Mouse (Mus musculus): ENCODE data around the gene Dgkd. TPM values are rescaled to one million over a fixed set of nuclear protein-coding genes. Genes with fewer than 3 reads are reported as not detected.

The Dgkd gene
- polyA plus RNA-seq, 1 experiment from 2014 or later, result 22.6 TPM

DNA sequence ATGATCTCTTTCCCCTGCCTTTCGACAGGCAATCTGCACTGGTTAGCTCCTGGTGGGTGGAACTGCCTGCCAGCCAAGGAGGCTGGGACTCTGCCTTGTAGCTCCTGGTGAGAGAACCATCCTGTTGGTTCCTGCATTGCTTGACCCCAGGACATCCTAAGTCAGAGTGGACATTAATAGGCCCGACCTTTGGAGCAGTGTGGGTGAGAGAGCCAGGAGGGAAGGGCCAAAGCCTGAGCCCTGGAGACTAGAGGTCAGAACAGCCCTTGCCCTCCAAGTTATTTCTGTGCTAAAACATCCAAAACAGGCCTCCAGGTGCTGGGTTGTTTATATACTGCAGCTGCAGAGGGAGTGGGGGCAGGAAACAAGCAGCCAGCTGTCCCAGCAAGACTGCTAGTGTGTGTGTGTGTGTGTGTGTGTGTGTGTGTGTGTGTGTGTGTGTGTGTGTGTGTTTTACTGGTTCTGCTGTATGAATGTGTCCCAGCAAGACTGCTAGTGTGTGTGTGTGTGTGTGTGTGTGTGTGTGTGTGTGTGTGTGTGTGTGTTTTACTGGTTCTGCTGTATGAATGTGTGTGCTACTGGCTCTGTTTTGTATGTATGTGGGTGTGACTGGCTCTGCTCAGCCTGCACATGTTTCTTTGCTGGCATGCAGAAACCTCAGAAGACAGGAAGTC, 6.1 kb upstream of the Dgkd start:
- ATAC-seq (replicated peaks; ENCODE audit: extremely low read depth, insufficient read depth, low FRiP score), result peak; percentile 71
- Histone ChIP-seq H3K27me3 (ENCODE audit: control insufficient read depth, insufficient read depth, low read length) (no peaks in the 10 kb centered on the region), H3K4me3 (ENCODE audit: low read length) (no peak overlapping the region), H3K36me3 (ENCODE audit: control insufficient read depth, insufficient read depth) (no peaks in the 10 kb centered on the region), H3K4me2 (ENCODE audit: low read depth, low read length) (no peak overlapping the region), H3K9ac (ENCODE audit: low read length) (no peak overlapping the region), H3K4me1 (ENCODE audit: control insufficient read depth, insufficient read depth, low read length) (peaks cover 10% of the 10 kb centered on the region), H3K27ac (ENCODE audit: low read length) (peak overlapping the region; percentile 6; the same call in 1 of the 2 replicates), H3K9me3 (replicated peaks; ENCODE audit: control insufficient read depth, low read length) (no peaks in the 10 kb centered on the region)
- 28% methylated on average over 2 of the region's 2 CpGs for WGBS

- Histone ChIP-seq H3K27ac (ENCODE audit: low read length) (no peak overlapping the region), H3K4me2 (ENCODE audit: low read depth, low read length) (no peak overlapping the region), H3K9me3 (replicated peaks; ENCODE audit: control insufficient read depth, low read length) (no peaks in the 10 kb centered on the region), H3K9ac (ENCODE audit: low read length) (no peak overlapping the region), H3K4me3 (ENCODE audit: low read length) (no peak overlapping the region), H3K27me3 (ENCODE audit: control insufficient read depth, insufficient read depth, low read length) (no peaks in the 10 kb centered on the region), H3K4me1 (ENCODE audit: control insufficient read depth, insufficient read depth, low read length) (peaks cover 13% of the 10 kb centered on the region), H3K36me3 (ENCODE audit: control insufficient read depth, insufficient read depth) (no peaks in the 10 kb centered on the region)
- no peak for ATAC-seq (replicated peaks; ENCODE audit: extremely low read depth, insufficient read depth, low FRiP score)
- WGBS, result 21% methylated on average over 4 of the region's 4 CpGs
Measured at GRCm38 (mm10) chr1:87847475-87848168, 5.5 kb upstream of the Dgkd start.

DNA sequence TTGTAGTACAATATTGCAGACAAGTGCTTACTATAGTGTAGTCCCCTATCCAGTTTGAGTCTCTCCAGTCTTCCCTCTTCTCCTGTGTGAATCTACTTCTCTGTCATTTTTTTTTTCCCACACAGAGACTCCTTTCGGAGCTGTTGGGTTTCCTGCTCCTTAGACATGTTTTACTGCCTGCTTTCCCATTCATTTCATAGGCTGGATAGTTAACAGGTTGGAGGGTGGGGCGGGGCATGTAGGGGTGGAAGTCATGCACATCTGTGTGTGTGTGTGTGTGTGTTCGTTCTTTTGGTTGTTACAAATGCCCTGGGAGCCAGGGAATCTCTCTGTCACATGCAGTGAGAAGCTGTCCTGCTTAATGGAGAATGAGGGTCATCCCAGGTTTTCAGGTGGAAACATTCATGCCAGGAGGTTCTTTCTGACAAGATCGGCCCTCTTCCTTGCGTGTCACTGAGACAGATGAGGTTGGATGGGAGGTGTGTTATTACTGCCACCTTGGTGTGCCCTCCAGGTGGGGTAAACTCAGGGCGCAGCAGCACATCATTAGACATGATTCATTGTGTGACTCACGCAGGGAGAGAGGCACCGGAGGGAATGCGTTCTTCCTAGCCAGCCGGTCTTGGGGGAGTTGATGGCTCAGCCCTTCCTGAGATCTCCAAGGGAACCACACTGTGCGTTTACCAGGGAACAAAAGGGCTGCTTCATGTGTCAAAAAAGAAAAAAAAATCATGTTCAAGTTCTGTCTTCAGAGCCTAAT, 4.7 kb upstream of the Dgkd start:
- no peak overlapping the region for H3K4me3 ChIP-seq (ENCODE audit: low read length)
- no peak overlapping the region for H3K4me2 ChIP-seq (ENCODE audit: low read depth, low read length)

GRCm38 (mm10) chr1:87849278-87849677, 3.8 kb upstream of the Dgkd start:
- H3K27me3 ChIP-seq (ENCODE audit: control insufficient read depth, insufficient read depth, low read length), result no peaks in the 10 kb centered on the region
- no peak overlapping the region for H3K4me3 ChIP-seq (ENCODE audit: low read length)
- no peaks in the 10 kb centered on the region for H3K9me3 ChIP-seq (replicated peaks; ENCODE audit: control insufficient read depth, low read length)
- no peak for ATAC-seq (replicated peaks; ENCODE audit: extremely low read depth, insufficient read depth, low FRiP score)
- no peaks in the 10 kb centered on the region for H3K36me3 ChIP-seq (ENCODE audit: control insufficient read depth, insufficient read depth)
- H3K27ac ChIP-seq (ENCODE audit: low read length), result no peak overlapping the region
- H3K4me1 ChIP-seq (ENCODE audit: control insufficient read depth, insufficient read depth, low read length), result peaks cover 20% of the 10 kb centered on the region
- H3K4me2 ChIP-seq (ENCODE audit: low read depth, low read length), result no peak overlapping the region
- H3K9ac ChIP-seq (ENCODE audit: low read length), result no peak overlapping the region
- WGBS, result 67% methylated on average over 5 of the region's 5 CpGs

More for the DNA sequence above, 4.7 kb upstream of the Dgkd start:
- no peaks in the 10 kb centered on the region for H3K27me3 ChIP-seq (ENCODE audit: control insufficient read depth, insufficient read depth, low read length)
- H3K9me3 ChIP-seq (replicated peaks; ENCODE audit: control insufficient read depth, low read length), result no peaks in the 10 kb centered on the region
- no peak overlapping the region for H3K9ac ChIP-seq (ENCODE audit: low read length)
- ATAC-seq (replicated peaks; ENCODE audit: extremely low read depth, insufficient read depth, low FRiP score), result no peak
- 52% methylated on average over 11 of the region's 11 CpGs for WGBS
- H3K36me3 ChIP-seq (ENCODE audit: control insufficient read depth, insufficient read depth), result no peaks in the 10 kb centered on the region
- no peak overlapping the region for H3K27ac ChIP-seq (ENCODE audit: low read length)
- H3K4me1 ChIP-seq (ENCODE audit: control insufficient read depth, insufficient read depth, low read length), result peaks cover 16% of the 10 kb centered on the region

- Histone ChIP-seq H3K4me3 (ENCODE audit: low read length) (no peak overlapping the region), H3K27me3 (ENCODE audit: control insufficient read depth, insufficient read depth, low read length) (no peaks in the 10 kb centered on the region), H3K4me1 (ENCODE audit: control insufficient read depth, insufficient read depth, low read length) (peaks cover 33% of the 10 kb centered on the region), H3K9ac (ENCODE audit: low read length) (no peak overlapping the region), H3K27ac (ENCODE audit: low read length) (no peak overlapping the region), H3K36me3 (ENCODE audit: control insufficient read depth, insufficient read depth) (no peaks in the 10 kb centered on the region), H3K4me2 (ENCODE audit: low read depth, low read length) (no peak overlapping the region), H3K9me3 (replicated peaks; ENCODE audit: control insufficient read depth, low read length) (no peaks in the 10 kb centered on the region)
- ATAC-seq (replicated peaks; ENCODE audit: extremely low read depth, insufficient read depth, low FRiP score), result no peak
- WGBS, result 77% methylated on average over 3 of the region's 3 CpGs
Measured at GRCm38 (mm10) chr1:87851344-87851743, 1.7 kb upstream of the Dgkd start.

- ATAC-seq (replicated peaks; ENCODE audit: extremely low read depth, insufficient read depth, low FRiP score), result no peak
- H3K27ac ChIP-seq (ENCODE audit: low read length), result peak overlapping the region; percentile 65
- peak overlapping the region; percentile 88 for H3K4me3 ChIP-seq (ENCODE audit: low read length)
- peaks cover 38% of the 10 kb centered on the region for H3K4me1 ChIP-seq (ENCODE audit: control insufficient read depth, insufficient read depth, low read length)
- peak overlapping the region; percentile 93 for H3K9ac ChIP-seq (ENCODE audit: low read length)
- no peaks in the 10 kb centered on the region for H3K36me3 ChIP-seq (ENCODE audit: control insufficient read depth, insufficient read depth)
- H3K4me2 ChIP-seq (ENCODE audit: low read depth, low read length), result peak overlapping the region; percentile 69
- 47% methylated on average over 5 of the region's 5 CpGs for WGBS
- no peaks in the 10 kb centered on the region for H3K27me3 ChIP-seq (ENCODE audit: control insufficient read depth, insufficient read depth, low read length)
- no peaks in the 10 kb centered on the region for H3K9me3 ChIP-seq (replicated peaks; ENCODE audit: control insufficient read depth, low read length)
Measured at GRCm38 (mm10) chr1:87852081-87852790, 851 bp upstream of the Dgkd start.

DNA sequence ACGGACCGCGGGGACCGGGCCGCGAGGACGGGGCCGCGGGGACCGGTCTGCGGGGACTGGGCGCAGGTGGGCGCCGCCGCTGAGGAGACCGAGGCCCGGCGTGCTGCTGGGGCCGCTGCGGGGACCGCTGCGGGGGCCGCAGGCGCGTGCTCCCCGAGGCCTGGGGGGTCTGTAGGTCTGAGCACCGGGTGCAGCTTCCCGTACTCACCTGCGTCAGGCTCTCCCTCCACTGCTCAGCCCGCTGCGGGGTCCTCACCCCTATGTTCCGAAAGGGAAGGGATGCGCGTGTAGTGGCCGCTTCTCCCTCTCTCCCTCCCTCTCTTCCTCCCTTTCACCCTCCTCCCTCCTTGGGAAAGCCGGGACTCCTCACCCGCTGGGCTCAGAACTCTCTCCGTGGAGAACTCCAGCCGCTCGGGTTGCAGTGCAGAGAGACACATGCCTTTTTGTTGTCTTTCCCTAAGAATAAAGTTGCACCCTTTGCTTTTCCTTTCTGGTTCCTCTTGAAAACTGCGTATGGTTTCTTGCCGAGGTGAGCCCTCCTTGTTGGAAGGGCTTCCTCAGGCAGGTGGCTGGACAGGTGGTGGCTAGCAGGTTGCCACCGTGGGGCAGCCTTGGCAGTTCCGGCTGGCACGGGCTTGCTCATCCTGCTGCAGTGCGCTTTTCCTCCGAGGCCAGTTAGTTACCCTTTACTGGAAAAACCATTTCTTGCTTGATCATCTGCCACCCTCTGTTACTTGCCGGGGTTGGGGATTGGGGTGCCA, 694 bp downstream of the Dgkd start:
- H3K27ac ChIP-seq (ENCODE audit: low read length), result peak overlapping the region; percentile 25
- H3K9ac ChIP-seq (ENCODE audit: low read length), result peak overlapping the region; percentile 93
- no peaks in the 10 kb centered on the region for H3K36me3 ChIP-seq (ENCODE audit: control insufficient read depth, insufficient read depth)
- H3K4me1 ChIP-seq (ENCODE audit: control insufficient read depth, insufficient read depth, low read length), result peaks cover 38% of the 10 kb centered on the region
- WGBS, result 2% methylated on average over 39 of the region's 48 CpGs
- no peaks in the 10 kb centered on the region for H3K9me3 ChIP-seq (replicated peaks; ENCODE audit: control insufficient read depth, low read length)
- peak; percentile 50 for ATAC-seq (replicated peaks; ENCODE audit: extremely low read depth, insufficient read depth, low FRiP score)
- peak overlapping the region; percentile 96 for H3K4me2 ChIP-seq (ENCODE audit: low read depth, low read length)
- peak overlapping the region; percentile 88 for H3K4me3 ChIP-seq (ENCODE audit: low read length)
- H3K27me3 ChIP-seq (ENCODE audit: control insufficient read depth, insufficient read depth, low read length), result no peaks in the 10 kb centered on the region

- Histone ChIP-seq H3K27me3 (ENCODE audit: control insufficient read depth, insufficient read depth, low read length) (no peaks in the 10 kb centered on the region), H3K9ac (ENCODE audit: low read length) (peak overlapping the region; percentile 93), H3K9me3 (replicated peaks; ENCODE audit: control insufficient read depth, low read length) (no peaks in the 10 kb centered on the region), H3K4me3 (ENCODE audit: low read length) (peak overlapping the region; percentile 88), H3K27ac (ENCODE audit: low read length) (peak overlapping the region; percentile 40; the same call in 1 of the 2 replicates), H3K4me2 (ENCODE audit: low read depth, low read length) (peak overlapping the region; percentile 96), H3K36me3 (ENCODE audit: control insufficient read depth, insufficient read depth) (no peaks in the 10 kb centered on the region), H3K4me1 (ENCODE audit: control insufficient read depth, insufficient read depth, low read length) (peaks cover 43% of the 10 kb centered on the region)
- WGBS, result 22% methylated on average over 6 of the region's 6 CpGs
- ATAC-seq (replicated peaks; ENCODE audit: extremely low read depth, insufficient read depth, low FRiP score), result no peak
Measured at GRCm38 (mm10) chr1:87854411-87854810, 1.3 kb downstream of the Dgkd start.

Data from heart, embryonic 16.5 days (tissue).